Mouse (Mus musculus): Measurements from ENCODE around the gene Hfe2.

The Hfe2 gene

GRCm38 (mm10) chr3:96559398-96559910, 34.5 kb downstream of the Hfe2 start:
- DNase-seq = no peak

GRCm38 (mm10) chr3:96559911-96560850, 35.2 kb downstream of the Hfe2 start:
- no peak for DNase-seq

GRCm38 (mm10) chr3:96560881-96561668, 36.1 kb downstream of the Hfe2 start:
- peak in 1 of 2 experiments; percentile 6 for DNase-seq

- peak in 1 of 2 experiments; percentile 6 for DNase-seq
Observed at GRCm38 (mm10) chr3:96561946-96562681, 37.1 kb downstream of the Hfe2 start.

GRCm38 (mm10) chr3:96563267-96563666, 38.3 kb downstream of the Hfe2 start:
- DNase-seq = peak in 1 of 2 experiments; percentile 19

GRCm38 (mm10) chr3:96563911-96564632, 39.1 kb downstream of the Hfe2 start:
- no peak for DNase-seq

- peak; percentile 51 to 63 for DNase-seq
Observed at GRCm38 (mm10) chr3:96564633-96565032, 39.7 kb downstream of the Hfe2 start.

- DNase-seq = no peak
Observed at GRCm38 (mm10) chr3:96565105-96565504, 40.1 kb downstream of the Hfe2 start.

- no peak for DNase-seq
Observed at GRCm38 (mm10) chr3:96566661-96567450, 41.9 kb downstream of the Hfe2 start.

GRCm38 (mm10) chr3:96568605-96569004, 43.6 kb downstream of the Hfe2 start:
- DNase-seq = no peak

- DNase-seq = no peak
Observed at GRCm38 (mm10) chr3:96569506-96569905, 44.5 kb downstream of the Hfe2 start.

GRCm38 (mm10) chr3:96569966-96570605, 45.1 kb downstream of the Hfe2 start:
- DNase-seq = no peak

GRCm38 (mm10) chr3:96570643-96571042, 45.7 kb downstream of the Hfe2 start:
- DNase-seq = no peak

- DNase-seq = no peak
Observed at GRCm38 (mm10) chr3:96571336-96571735, 46.4 kb downstream of the Hfe2 start.

GRCm38 (mm10) chr3:96571896-96572698, 47.1 kb downstream of the Hfe2 start:
- DNase-seq = no peak

GRCm38 (mm10) chr3:96573611-96574511, 48.9 kb downstream of the Hfe2 start:
- DNase-seq = no peak

- no peak for DNase-seq
Observed at GRCm38 (mm10) chr3:96575272-96575984, 50.5 kb downstream of the Hfe2 start.
